Mouse (Mus musculus) adrenal gland, adult 18-20 months (tissue): Measurements from ENCODE around the gene Fv1. TPM values are rescaled to one million over a fixed set of nuclear protein-coding genes. Genes with fewer than 3 reads are reported as not detected.
"Not testable (repeated sequence)": the region's sequence is repeated elsewhere in the genome, so short reads cannot be mapped to it uniquely, and the experiment has no call there.

Experiments used
- DNase-seq, 2 experiments: peaks; one replicate each; pipeline ENCODE4 v3.0.0; 2021 to 2022; ENCODE audit warnings: low spot score in 2 of 2
- long read RNA-seq, 2 experiments: library from polyadenylated mRNA; stranded (forward); transcript quantifications; one replicate each; pipeline ENCODE4 v2.0.0; 2021
- total RNA-seq, 2 experiments: library from RNA; stranded (reverse); gene quantifications; 1 replicate in 1 of 2; 2 replicates in 1 of 2; pipeline ENCODE4 v1.2.3; 2021

The Fv1 gene
- total RNA-seq, result 10 to 100 TPM; 10.3 to 10.6 TPM
- long read RNA-seq, experiment 1, partial matches to known transcripts, result 0 of 3 reads
- long read RNA-seq, experiment 1, other reads (novel, unspliced or antisense), result 0 of 3 reads
- long read RNA-seq, experiment 2, result 0 reads

DNA sequence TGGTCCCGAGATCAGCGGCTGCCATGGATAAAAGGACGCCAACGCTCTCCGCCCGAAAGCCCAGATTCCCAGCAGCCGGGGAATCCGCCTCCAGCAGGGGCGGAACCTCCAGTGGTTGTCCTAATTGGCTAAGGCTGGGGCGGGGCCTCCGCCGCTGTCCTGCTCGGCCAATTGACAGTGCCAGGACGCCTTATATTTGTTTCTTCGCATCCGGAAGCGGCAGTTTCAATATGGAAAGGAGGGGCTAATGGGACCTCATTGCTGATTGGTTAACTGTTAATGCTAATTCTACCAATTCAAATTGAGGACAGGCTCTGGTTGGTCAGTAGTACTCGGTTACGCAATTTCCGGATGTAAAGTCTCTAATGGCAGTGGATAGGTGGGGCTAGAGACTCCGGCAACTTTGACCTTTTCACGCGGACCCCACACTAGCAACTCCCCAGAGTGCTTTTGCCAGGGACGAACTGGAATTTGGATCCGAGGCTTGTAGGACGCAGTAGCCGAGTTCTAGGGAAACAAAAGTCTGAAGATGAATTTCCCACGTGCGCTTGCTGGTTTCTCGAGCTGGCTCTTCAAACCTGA is at the start of gene Fv1, which contains the start of gene Miip:
Gene Fv1 (plus strand): TSS at position 530 of the 582 bp plus-strand sequence.
Gene Miip (minus strand): TSS at position 367 of the 582 bp plus-strand sequence.
- DNase-seq, result peak; percentile 80 to 81

DNA sequence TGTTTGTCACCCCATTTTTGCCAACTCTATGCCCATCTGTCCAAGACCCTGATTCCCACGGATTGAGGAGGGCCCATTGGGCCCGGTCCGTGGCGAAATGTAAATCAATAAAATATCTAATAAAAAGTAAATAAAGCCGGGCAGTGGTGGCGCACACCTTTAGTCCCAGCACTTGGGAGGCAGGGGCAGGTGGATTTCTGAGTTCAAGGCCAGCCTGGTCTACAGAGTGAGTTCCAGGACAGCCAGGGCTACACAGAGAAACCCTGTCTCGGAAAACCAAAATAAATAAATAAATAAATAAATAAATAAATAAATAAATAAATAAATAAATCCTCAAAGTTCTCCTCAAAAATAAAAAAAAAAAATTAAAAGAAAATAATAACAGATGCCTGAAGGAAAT is 49.1 kb upstream of the Fv1 start:
- not testable (repeated sequence) for DNase-seq

DNA sequence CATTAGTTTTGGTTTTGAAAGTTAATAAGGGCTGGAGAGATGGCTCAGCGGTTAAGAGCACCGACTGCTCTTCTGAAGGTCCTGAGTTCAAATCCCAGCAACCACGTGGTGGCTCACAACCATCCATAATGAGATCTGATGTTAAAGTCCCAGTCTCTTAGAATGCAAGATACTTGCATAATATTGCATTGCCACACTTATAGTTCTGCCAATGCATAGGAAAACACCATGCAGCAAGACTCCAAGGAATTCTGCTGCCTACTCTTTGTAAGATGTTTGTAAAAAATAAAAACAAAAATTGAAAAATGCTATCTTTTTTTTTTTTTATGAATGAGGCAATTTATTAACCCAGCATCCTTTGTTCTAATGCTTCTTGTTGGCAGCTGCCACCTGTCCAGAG is 47.4 kb upstream of the Fv1 start:
- not testable (repeated sequence) for DNase-seq

DNA sequence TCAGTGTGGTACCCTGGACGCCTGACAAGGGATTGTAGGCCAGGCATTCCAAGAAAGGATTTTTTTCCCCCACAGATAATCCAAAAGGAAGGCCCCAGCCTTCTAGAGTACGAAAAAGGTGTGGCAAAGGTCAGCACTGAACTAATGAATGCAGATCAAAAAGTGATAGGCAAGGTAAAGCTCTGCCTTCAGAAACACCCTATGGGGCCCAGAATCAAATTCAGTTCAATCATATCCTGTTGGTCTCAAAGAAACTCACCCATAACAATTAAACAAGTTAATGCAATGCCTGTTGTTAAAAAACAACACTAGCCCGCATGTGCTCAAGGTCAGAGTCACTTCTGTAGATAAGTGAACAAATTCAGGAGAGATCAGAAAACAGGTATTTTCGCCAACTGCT is 44.4 kb upstream of the Fv1 start:
- DNase-seq, result no peak

DNA sequence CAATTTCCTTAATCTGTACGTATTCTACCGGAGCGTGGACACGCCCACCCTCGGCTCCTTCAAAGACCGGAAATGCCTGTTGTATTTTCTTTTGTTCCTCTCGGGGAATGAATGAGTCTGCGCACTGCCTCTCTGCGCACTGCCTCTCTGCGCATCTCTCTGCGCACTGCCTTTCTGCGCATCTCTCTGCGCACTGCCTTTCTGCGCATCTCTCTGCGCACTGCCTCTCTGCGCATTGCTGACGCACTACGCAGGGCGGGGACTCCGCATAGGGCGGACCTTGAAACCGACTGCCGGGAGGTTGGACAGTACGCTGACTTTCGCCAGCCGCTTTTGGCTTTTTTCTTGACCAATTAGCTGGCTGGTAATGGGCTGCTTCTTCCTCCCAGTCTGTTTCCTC is 29.5 kb upstream of the Fv1 start:
- peak in 1 of 2 experiments; percentile 43 for DNase-seq

DNA sequence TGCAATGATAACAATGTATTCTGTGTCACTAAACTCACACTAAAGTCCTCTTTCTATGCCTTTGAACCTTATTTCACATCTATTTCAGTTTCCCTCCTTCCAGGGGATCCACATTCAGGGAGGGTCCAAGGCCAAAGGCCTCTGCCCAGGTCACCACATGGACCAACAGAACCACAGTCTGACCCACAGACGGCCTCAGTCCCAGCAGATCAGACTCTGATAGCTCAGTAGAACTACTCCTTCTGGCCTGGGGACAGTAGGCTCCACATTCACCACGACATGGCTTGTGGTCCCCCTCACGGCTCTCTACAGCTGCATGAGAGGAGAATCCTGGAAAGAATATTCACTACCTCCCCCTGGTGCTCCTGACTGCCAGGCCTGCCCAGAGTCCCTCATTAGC is 25.9 kb upstream of the Fv1 start:
- no peak for DNase-seq

DNA sequence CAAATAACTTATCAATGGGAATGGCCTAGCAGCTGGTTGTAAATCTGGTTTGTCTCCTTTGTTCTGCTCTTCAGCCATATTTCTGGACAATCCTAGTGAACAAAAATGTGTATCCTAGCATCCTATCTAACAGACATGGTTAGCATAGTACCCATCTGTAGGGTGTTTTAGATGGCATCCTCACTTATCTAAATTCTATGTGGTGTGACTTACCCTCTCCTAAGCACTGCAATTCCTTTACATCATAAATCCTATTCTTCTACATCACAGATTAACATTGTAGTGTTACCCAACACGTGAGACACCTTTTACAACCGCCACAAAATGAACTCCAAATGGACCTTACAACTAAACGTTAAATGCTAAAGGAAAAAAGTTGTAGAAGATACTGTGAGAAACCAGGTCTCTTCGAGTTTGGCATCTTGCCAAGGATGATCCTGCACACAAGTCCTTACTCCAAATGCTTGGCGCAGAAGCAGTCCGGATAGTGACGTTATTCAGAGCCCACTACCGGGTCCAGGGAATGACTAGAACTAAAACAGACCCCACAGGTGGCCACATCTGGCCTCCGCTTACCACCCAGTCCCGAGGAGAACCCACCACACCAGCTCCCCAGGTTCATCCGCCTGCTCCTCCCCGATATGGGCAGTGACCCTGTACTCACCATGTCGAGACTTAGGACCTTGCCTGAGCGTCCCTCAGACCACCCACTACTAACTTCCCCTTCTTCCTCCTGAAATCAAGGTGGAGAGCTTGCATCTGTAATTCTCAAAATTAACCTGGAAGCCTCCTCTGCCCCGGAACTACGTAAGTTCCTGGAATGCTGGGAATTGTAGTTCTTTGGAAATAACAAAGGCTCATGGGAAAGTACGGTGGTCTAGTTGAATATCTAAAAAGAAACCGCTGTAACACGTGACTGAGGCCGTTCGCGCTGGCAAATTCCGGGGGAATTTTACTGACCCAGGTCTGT is 20.9 kb upstream of the Fv1 start, which contains the start of gene Zfp933:
Gene Zfp933 (minus strand): TSS at position 753 of the 970 bp plus-strand sequence.
- no peak for DNase-seq

DNA sequence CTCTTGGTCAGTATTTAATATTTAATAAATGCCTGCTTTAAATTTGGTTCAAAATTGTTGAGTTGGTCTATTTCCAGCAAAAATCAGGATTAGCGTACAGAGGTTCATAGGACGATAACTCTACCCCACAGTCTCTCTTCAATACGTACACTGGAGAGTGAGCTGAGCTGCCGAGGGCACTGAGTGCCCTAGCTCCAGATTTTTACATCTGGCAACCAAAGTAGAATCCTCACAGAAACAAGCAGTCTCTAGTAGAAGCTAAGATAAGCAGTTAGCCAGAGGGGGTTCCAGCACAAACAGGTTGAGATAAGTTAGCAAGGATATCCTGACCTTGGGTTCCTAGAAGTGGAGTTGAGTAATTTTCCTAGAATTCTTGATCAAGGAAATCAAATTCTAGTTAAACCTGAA is 20.2 kb upstream of the Fv1 start:
- no peak for DNase-seq

DNA sequence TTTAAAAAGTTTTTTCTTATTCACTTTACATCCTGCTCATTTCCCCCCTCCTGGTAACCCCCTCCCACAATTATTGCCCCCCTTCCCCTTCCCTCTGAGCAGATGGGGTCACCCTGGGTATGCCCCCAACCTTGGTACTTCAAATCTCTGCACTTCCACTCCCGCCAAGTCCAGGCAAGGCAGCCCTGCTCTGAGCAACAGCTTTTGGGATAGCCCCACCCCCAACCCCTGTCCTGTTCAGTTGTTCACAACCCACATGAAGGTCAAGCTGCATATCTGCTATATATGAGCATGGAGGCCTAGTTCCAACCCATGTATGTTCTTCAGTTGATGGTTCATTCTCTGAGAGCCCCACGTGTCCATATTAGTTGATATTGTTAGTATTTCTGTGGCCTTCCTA is 18.0 kb upstream of the Fv1 start:
- no peak for DNase-seq

DNA sequence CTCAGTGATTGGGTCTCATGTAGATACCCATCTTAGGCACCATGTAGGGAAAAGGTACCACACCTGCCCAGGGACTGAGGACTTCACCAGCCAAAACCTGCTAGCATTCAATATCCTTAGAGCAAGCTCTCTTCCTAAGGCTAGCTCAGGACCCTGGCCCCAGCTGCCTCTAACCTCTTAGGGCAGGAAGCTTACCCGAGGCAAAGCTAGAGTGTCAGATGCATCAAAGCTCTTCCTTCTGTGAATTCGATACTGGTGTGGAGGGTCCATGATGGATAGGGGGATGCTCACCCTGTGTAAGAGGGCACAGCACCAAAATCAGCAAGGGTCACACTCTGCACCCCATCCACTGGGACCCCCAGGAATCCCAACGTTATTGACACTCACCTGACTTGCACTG is 6.7 kb upstream of the Fv1 start:
- no peak for DNase-seq

DNA sequence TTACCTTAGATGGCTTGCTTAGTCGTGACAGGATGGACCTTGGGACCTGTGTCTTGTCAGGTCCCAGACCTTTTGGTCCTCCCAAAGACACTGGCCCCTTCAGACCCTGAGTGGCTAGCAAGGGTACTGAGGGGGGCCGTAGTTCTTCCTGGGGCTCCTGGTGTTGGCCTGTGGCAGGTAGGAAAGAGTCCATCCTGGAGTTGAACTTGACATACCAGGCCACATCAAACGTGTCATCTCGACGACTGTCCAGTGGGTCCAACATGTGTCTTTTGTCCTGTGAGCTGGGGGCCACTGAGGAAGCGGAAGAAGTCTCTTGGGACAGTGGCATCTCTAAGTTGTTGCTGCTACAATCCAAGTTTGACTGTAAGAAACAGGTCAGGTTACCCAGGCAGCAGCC is 3.1 kb upstream of the Fv1 start:
- peak in 1 of 2 experiments; percentile 15 for DNase-seq

DNA sequence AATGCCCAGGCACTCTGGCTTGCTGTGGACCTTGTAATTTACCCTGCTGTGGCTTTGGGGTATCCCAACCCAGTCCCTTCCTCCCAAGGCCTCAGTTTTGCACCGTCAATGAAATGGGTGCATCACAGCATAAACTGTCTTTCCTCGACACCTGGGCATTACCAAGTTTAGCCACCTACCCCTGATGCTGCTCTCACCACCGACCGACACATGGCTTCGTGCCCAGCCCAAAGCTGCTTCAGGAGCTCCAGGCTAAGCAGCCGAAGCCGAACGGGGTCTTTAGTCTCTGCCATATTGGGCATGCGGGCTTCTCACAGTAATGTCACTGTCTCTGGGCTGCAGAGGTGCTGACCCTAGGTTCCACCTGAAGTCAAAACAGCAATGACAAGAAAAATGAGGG is 2.7 kb upstream of the Fv1 start:
- no peak for DNase-seq

DNA sequence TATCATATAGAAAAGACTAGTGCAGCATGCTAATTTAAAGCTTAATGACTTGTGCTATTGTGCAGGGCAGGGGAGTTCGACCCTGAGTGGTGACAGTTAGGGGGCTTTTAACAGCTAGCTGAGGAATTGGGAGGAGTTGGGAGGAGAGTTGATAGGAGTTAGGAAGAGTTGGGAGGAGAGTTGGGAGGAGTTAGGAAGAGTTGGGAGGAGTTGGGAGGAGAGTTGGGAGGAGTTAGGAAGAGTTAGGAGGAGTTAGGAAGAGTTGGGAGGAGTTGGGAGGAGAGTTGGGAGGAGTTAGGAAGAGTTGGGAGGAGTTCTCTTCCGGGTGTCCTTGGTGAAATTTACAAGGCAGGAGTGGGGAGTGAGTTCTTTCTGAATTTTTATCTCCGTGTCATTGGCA is 2.0 kb upstream of the Fv1 start:
- DNase-seq, result not testable (repeated sequence)

DNA sequence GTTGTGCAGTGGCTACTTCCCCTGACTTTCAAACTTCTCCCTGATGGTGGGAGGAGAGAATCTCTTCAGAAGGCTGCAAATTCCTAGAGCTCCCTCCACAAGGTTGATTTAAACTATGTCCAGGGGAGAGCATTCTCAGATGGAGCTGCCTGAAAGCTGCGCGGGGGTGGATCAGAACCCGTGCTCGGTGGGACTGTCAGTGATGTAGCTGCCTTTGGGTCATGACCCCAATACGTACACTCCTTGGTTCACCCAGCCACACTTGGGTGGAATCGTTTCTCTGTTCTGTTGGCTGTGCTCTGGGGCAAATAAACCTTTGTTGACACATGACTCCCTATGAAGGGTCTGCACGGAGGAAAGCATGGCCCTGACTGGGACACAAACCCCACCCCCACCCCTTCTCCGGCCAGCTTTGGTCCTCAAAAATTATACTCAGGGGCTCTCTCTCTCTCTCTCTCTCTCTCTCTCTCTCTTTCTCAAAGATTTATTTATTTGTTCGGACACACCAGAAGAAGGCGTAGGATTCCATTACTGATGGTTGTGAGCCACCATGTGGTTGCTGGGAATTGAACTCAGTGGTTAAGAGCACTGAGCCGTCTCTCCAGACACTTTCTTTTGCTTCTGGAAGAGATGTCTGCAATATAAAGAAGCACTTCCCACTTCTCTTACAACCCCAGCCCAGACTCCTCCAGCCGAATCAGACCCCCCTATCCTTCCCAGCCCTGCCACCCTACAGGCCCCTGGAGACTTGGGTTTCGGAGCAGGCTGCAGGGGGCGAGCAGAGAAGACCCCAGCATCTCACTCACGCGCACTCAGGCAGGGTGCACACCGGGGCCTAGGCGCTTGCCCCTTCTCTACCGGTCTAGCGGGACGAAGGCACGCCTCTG is 973 bp upstream of the Fv1 start:
- no peak for DNase-seq

DNA sequence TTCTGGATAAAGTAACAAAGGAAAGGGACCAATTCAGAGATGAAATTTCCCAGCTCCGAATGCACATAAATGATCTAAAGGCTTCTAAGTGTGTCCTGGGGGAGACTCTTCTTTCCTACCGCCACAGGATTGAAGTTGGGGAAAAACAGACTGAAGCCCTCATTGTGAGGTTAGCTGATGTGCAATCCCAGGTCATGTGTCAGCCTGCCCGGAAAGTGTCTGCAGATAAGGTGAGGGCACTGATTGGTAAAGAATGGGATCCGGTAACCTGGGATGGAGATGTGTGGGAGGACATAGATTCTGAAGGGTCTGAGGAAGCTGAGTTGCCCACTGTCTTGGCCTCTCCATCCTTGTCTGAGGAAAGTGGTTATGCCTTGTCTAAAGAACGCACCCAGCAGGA is 459 bp downstream of the Fv1 start:
- DNase-seq, result no peak

DNA sequence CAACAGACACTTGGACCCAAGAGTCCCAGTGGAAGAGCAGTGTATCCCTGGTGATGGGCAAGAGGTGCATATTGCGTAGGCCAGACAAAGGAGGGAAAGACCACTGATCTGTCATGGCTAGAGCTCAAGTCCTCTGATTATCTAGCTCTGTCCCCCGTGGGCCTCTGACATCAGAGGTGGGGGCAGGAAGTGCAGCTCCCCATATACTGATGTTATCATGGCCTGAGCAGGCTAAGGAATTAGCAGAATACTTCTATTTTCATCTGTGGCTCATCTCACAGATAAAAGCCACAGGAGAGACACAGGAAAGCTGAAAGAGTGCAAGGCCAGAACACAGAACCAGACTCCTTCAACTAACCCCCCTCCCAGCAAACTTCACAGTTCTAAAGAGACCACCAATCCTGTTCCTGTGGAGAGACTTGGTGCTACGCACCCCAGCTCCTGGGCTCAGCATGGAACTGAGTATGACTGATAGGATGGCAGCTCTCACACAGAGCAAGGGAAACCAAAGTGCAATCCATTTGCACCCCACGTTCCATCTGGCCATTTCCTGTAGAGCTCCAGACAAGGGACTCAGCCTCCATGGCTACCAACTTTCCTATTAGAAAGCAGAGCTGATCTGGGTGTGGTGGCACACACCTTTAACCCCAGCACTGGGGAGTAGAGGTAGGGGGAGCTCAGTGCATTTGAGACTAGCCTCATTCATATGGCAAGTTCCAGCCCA is 7.2 kb downstream of the Fv1 start:
- no peak for DNase-seq

DNA sequence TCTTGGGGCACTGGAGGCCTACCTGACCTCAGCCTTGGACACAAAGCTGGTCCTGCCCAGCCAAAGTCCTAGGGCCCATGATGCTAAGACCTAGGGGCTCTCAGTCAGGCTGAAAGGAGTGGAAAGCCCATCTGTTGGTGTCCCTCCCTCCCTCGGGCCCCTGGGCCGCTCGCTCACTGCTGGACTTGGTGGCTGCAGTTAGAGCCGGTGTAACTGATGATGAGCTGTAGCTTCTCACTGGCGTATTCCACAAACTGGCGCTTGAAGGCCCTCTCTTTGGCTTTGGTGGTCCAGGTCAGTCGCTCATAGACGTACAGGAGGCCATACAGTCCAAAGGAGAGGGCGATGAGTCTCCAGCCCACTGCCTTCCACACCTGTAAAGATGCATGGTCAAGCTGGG is 9.8 kb downstream of the Fv1 start:
- no peak for DNase-seq

DNA sequence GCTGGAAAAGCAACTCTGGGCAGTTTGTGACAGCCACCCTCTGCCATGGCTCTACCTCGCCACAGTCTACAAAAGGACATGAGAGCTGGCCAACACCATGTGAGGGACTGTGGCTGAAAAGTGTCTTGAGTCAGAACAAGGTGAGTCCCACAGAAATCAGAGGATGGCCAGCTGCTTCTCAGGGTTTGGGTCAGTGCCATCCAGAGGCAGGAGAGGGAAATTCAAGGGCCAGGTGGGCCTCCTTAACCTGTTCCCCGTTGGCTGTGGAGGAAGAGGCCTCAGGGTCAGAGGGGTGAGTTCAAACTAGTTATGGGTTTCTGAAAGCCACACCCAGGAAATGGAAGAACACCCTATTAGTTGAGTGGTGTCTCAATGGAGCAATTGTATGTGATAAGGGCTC is 10.7 kb downstream of the Fv1 start:
- no peak for DNase-seq

DNA sequence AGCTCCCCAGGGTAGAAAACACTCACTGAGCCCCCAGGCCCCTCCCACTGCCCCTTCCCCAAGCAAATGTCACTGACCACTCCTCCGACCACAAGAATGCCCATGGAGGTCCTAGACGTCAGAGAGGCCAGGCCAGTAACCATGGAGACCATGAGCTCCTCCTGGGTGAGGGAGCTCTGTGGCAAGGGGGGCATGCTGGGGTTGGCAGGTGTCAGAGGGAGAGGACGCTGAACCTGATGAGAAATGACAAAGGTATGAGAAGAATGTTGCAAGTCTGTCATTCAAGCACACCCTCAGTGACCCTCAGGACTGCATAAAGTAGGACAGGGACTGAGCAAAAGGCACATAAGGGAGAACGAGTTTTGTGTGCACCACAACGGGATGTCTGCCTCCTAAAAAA is 11.1 kb downstream of the Fv1 start:
- DNase-seq, result no peak

DNA sequence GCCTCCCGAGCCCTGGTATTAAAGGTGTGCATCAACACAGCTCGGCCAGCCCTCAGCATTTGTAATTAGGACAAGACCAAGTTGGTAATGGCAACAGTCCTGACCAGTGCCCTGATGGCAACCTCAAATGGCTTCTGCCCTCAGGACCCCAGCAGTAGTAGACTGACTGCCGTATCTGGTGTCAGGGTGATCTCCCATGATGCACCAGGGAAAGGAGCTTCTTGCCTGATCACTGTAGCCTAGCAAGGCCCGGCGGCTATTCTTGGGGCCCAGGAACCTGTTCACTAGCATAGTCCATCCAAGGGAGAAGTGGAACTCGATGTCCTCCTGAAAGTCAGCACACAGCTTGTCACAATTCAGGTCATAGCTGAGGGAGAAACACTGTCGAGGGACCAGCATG is 13.0 kb downstream of the Fv1 start:
- DNase-seq, result no peak
